Mouse (Mus musculus) brain, embryonic 14.5 days (tissue): ENCODE measurements at regions not wholly inside any gene's neighbourhood (a gene's known extent, or its start where the extent isn't known, plus 50 kb on each side); places are given as distances from the start of the nearest gene placed in this dataset.

Experiments used
- CTCF ChIP-seq: fragments of 200-500 bp; IDR thresholded peaks from 2 replicates; pipeline ENCODE4 v1.5.1; 2012; ENCODE audit warnings: inconsistent platforms, mild to moderate bottlenecking, moderate library complexity, borderline replicate concordance; ENCODE audit not compliant: insufficient read depth, insufficient read length; ENCODE audit errors: extremely low read depth
- POLR2A ChIP-seq: fragments of 200-500 bp; IDR thresholded peaks from 2 replicates; pipeline ENCODE4 v1.6.1; 2012; ENCODE audit warnings: mild to moderate bottlenecking, inconsistent platforms, borderline replicate concordance; ENCODE audit not compliant: poor library complexity, insufficient read depth, insufficient read length, severe bottlenecking; ENCODE audit errors: extremely low read depth

DNA sequence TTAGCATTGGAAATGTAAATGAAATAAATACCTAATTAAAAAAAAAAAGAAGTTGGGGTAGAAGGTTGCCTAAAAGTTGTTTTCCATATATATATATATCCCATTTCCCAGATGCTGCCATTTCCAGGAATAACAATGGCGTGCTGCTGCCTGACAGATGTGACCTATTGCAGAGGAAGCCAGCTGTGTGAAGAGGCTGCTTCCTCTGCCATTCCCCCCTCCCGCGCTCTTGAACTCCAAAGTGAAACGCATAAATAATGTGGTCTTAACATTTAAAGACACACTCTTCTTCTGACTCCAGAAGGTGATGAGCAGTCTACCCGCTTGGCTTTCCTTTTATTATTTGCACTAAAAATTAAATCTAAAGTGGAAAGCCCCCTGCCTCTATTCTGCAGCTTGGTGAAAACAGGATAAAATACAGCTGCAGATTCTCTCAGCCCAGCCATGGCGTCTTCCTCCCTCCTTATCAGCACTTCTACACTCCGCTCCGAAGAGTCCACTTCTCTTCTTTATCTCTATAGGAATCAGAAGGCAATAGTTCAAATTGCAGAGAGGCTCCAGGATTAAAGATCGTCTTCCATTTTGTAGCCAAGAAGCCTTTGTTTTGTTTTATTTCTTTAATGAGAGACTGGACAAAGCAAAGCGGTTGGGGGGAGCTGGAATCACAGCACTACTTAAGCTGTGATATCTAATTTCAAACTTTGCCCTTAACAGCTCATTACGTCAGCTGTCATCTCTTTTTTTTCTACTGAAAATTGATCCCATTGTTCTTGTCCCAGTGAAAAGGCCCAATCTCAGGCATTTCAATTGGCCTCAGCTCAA, 385.1 kb downstream of the Rapgef2 start:
- TF ChIP-seq CTCF, result no peak
- no peak for TF ChIP-seq POLR2A
